Mouse (Mus musculus) forebrain, embryonic 10.5 days (tissue): ENCODE results near the gene Klc2. TPM values are rescaled to one million over a fixed set of nuclear protein-coding genes. Genes with fewer than 3 reads are reported as not detected.
"Not testable (repeated sequence)": the region's sequence is repeated elsewhere in the genome, so short reads cannot be mapped to it uniquely, and the experiment has no call there.

Source experiments
- DNase-seq: peaks from one replicate; pipeline ENCODE4 v3.0.0-alpha.2; 2017; ENCODE audit warnings: low spot score; ENCODE audit errors: extremely low spot score
- H3K27ac ChIP-seq: fragments of 300-500 bp; sonication (generic); 2 replicates; pipeline ENCODE4 v1.5.1; 2016; ENCODE audit warnings: mild to moderate bottlenecking
- H3K27me3 ChIP-seq: fragments of 300-500 bp; sonication (generic); 2 replicates; pipeline ENCODE4 v1.6.1; 2016; ENCODE audit warnings: mild to moderate bottlenecking; ENCODE audit not compliant: poor library complexity, severe bottlenecking
- H3K36me3 ChIP-seq: fragments of 300-500 bp; sonication (generic); replicated peaks from 2 replicates; pipeline ENCODE4 v1.6.1; 2016; ENCODE audit warnings: mild to moderate bottlenecking, moderate library complexity
- H3K4me1 ChIP-seq: fragments of 300-500 bp; sonication (generic); 2 replicates; pipeline ENCODE4 v1.6.1; 2016
- H3K4me3 ChIP-seq: fragments of 300-500 bp; sonication (generic); 2 replicates; pipeline ENCODE4 v1.5.1; 2016; ENCODE audit warnings: mild to moderate bottlenecking, moderate library complexity
- H3K9me3 ChIP-seq: fragments of 300-500 bp; sonication (generic); 2 replicates; pipeline ENCODE4 v1.6.1; 2016; ENCODE audit warnings: mild to moderate bottlenecking, moderate library complexity
- WGBS: fragments of 180-500 bp; shearing (Covaris S2); methylation state at CpG from one replicate; pipeline ENCODE4 v1.1.7; 2016; 5-methylcytosine and 5-hydroxymethylcytosine counted together
- polyA plus RNA-seq: library from polyadenylated mRNA; unstranded; fragments of >200 nt; fragmentation: Nextera tagmentation; extraction: Ambion mirVana; gene quantifications from 2 replicates; pipeline ENCODE4 v1.2.1, GENCODE M21; 2016

The Klc2 gene
- polyA plus RNA-seq, 1 experiment from 2014 or later = 27.5 TPM

- Histone ChIP-seq H3K4me3 (peak overlapping the region; percentile 70), H3K4me1 (peaks cover 71% of the 10 kb centered on the region), H3K27me3 (peaks cover 26% of the 10 kb centered on the region; the same call in 1 of the 2 replicates), H3K36me3 (peaks cover 49% of the 10 kb centered on the region), H3K27ac (no peak overlapping the region), H3K9me3 (no peaks in the 10 kb centered on the region)
- WGBS = 18% methylated on average over 9 of the region's 9 CpGs
- DNase-seq = no peak
Observed at GRCm38 (mm10) chr19:5095887-5096474, 22.4 kb downstream of the Klc2 start.

DNA sequence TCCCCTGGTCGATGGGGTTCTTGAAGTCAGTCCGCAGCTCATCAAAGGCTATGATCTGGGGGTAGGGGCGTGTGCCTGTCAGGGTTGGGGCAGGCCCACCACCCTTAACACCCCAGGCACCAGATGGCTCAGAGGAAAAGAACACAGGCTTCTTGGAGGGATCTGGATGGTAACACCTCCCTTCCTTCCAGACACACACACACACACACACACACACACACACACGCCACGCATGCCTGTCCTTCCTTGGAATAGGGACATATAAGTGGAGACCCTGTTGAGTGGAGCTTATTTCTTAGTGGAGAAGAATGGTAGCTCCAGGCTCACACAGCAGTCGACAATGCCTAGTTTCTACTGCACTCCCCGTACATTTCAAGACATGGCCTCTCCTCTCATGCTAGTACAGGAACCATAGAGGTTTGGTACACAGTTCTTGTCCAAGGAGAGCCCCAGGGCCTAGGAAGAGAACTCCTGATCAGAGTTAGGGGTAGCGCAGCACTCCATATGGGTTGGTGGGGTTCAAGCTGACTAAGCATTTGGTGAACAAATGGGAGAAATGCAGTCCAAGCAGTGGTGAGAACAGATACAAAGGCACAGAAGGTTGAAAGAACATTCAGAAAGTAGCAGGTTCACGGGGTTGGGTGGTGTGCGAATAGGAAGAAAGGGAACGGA lies 23.5 kb downstream of the Klc2 start:
- peak overlapping the region; percentile 9; the same call in 1 of the 2 replicates for H3K27ac ChIP-seq
- DNase-seq = no peak
- H3K9me3 ChIP-seq = no peaks in the 10 kb centered on the region
- peak overlapping the region; percentile 70 for H3K4me3 ChIP-seq
- WGBS = 53% methylated on average over 11 of the region's 11 CpGs
- peaks cover 66% of the 10 kb centered on the region for H3K4me1 ChIP-seq
- H3K36me3 ChIP-seq = peaks cover 47% of the 10 kb centered on the region
- peaks cover 26% of the 10 kb centered on the region; the same call in 1 of the 2 replicates for H3K27me3 ChIP-seq

- peak overlapping the region; percentile 70 for H3K4me3 ChIP-seq
- H3K27me3 ChIP-seq = peaks cover 26% of the 10 kb centered on the region; the same call in 1 of the 2 replicates
- DNase-seq = peak; percentile 97
- H3K4me1 ChIP-seq = peaks cover 65% of the 10 kb centered on the region
- peaks cover 45% of the 10 kb centered on the region for H3K36me3 ChIP-seq
- WGBS = under 1% methylated on average over 21 of the region's 21 CpGs
- no peaks in the 10 kb centered on the region for H3K9me3 ChIP-seq
- peak overlapping the region; percentile 9; the same call in 1 of the 2 replicates for H3K27ac ChIP-seq
Observed at GRCm38 (mm10) chr19:5094243-5094632, 24.1 kb downstream of the Klc2 start.

DNA sequence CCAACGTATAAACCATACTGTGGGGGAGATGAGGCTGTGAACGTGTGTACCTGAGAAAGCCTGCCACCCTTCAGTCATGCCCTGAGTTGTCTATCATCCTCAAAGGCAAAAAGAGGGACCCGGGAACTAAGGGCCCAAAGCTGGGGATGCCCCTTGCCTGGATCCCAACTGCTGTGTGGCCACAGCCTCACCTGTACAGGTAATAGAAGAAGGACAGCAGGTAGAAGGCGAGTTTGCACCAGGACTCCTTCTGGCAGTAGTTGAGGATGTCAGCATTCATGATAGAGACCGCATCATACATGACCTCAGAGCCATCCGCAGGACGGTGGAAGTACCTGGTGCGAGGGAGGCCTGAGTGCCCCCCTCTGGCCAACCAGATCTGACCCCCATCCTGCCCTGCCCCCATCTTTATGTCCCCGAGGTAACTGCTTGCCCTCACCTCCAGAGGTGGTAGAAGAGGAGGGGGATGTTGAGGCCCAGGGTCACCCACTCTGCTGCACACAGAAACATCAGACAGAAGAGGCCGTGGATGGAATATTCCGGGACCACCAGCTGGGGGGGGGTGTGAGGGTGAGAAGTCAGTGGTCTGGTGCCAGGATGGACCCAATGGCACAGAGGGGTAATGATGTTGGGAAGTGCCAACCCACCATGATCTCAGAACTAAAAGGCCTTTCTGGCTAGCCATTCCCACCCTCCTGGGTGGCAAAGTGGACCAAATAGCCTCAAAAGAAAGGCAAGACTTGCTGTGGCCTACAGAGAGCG lies 24.7 kb downstream of the Klc2 start:
- Histone ChIP-seq H3K4me1 (peaks cover 65% of the 10 kb centered on the region), H3K36me3 (peaks cover 42% of the 10 kb centered on the region), H3K4me3 (peak overlapping the region; percentile 70; the same call in 1 of the 2 replicates), H3K27ac (0 out of 2 replicates have a peak overlapping the region, but pooled peaks have one; percentile 9), H3K27me3 (peaks cover 26% of the 10 kb centered on the region; the same call in 1 of the 2 replicates), H3K9me3 (no peaks in the 10 kb centered on the region)
- DNase-seq = no peak
- WGBS = 74% methylated on average over 12 of the region's 12 CpGs

- DNase-seq = no peak
- WGBS = 90% methylated on average over 10 of the region's 10 CpGs
- H3K4me3 ChIP-seq = no peak overlapping the region
Observed at GRCm38 (mm10) chr19:5092083-5092482, 26.3 kb downstream of the Klc2 start.

GRCm38 (mm10) chr19:5089324-5089723 lies 29.0 kb downstream of the Klc2 start:
- H3K9me3 ChIP-seq = no peaks in the 10 kb centered on the region
- peak overlapping the region; percentile 90 for H3K4me3 ChIP-seq
- WGBS = 91% methylated on average over 4 of the region's 4 CpGs
- peaks cover 42% of the 10 kb centered on the region for H3K36me3 ChIP-seq
- H3K27ac ChIP-seq = no peak overlapping the region
- no peak for DNase-seq
- peaks cover 28% of the 10 kb centered on the region for H3K27me3 ChIP-seq
- peaks cover 46% of the 10 kb centered on the region for H3K4me1 ChIP-seq

More at GRCm38 (mm10) chr19:5092083-5092482, 26.3 kb downstream of the Klc2 start:
- Histone ChIP-seq H3K4me1 (peaks cover 60% of the 10 kb centered on the region), H3K27me3 (peaks cover 26% of the 10 kb centered on the region; the same call in 1 of the 2 replicates), H3K36me3 (peaks cover 42% of the 10 kb centered on the region), H3K9me3 (no peaks in the 10 kb centered on the region), H3K27ac (no peak overlapping the region)

GRCm38 (mm10) chr19:5087884-5088728 lies 30.3 kb downstream of the Klc2 start, which contains the start of gene Yif1a:
Yif1a (plus strand) TSS chr19:5088538.
- under 1% methylated on average over 58 of the region's 58 CpGs for WGBS
- H3K27ac ChIP-seq = peak within 1 kb of the TSS; percentile 83
- peaks cover 40% of the 10 kb centered on the region for H3K27me3 ChIP-seq

GRCm38 (mm10) chr19:5086533-5086932 lies 31.8 kb downstream of the Klc2 start:
- peaks cover 56% of the 10 kb centered on the region for H3K27me3 ChIP-seq
- WGBS = 63% methylated on average over 4 of the region's 4 CpGs
- H3K27ac ChIP-seq = not testable (repeated sequence)

More at GRCm38 (mm10) chr19:5087884-5088728, 30.3 kb downstream of the Klc2 start, which contains the start of gene Yif1a:
- H3K4me1 ChIP-seq = peaks cover 36% of the 10 kb centered on the region
- peak; percentile 93 for DNase-seq
- H3K9me3 ChIP-seq = no peaks in the 10 kb centered on the region
- H3K4me3 ChIP-seq = peak within 1 kb of the TSS; percentile 90
- peaks cover 34% of the 10 kb centered on the region for H3K36me3 ChIP-seq

DNA sequence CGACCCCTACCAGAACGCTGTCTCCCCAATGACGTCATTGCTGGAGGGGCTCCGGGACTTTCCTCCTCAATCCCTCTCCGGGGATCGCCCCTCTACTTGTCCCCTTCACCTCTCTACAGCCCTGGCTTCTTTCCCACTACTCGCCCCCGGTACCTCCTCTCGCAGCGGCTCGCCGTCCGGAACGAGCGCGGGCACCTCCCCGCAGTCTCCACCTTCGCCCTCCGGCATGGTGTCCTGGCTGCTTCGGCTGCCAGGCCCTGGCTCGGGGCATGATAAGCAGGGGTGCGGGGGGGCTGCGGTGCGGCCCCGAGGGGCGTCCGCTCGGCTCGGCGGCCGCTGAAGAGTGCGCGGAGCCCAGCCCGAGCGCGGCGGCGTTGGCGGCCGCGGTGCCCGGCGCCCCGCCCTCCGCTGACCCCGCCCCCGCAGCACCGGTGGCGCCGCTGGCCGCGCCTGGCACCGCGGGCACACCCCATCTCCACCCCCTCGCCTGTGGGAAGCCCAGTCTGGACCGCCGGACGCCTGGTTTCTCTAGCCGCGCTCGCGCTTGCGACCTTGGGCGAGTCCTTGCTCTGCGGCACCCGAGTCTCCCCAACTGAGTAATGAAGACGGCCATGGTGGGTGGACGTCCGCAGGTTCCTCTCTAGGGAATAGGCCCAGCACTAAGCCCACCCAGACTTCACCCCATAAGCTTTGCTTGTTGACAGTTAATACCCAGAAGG lies 33.1 kb downstream of the Klc2 start, which contains the start of gene Tmem151a:
TSS of gene Tmem151a (minus strand) at position 387 of the 719 bp plus-strand sequence.
- no peak within 1 kb of the TSS for H3K27ac ChIP-seq
- peaks cover 36% of the 10 kb centered on the region for H3K4me1 ChIP-seq
- peak within 1 kb of the TSS; percentile 58 for H3K4me3 ChIP-seq
- no peak for DNase-seq
- under 1% methylated on average over 69 of the region's 69 CpGs for WGBS
- peaks cover 68% of the 10 kb centered on the region for H3K27me3 ChIP-seq
- peaks cover 6% of the 10 kb centered on the region for H3K36me3 ChIP-seq
- no peaks in the 10 kb centered on the region for H3K9me3 ChIP-seq

More at GRCm38 (mm10) chr19:5086533-5086932, 31.8 kb downstream of the Klc2 start:
- not testable (repeated sequence) for H3K4me3 ChIP-seq, H3K9me3 ChIP-seq, DNase-seq
- peaks cover 18% of the 10 kb centered on the region for H3K36me3 ChIP-seq
- H3K4me1 ChIP-seq = peaks cover 36% of the 10 kb centered on the region

GRCm38 (mm10) chr19:5084834-5085144 lies 33.6 kb downstream of the Klc2 start:
- WGBS = 4% methylated on average over 15 of the region's 15 CpGs
- DNase-seq = no peak
- Histone ChIP-seq H3K9me3 (no peaks in the 10 kb centered on the region), H3K4me1 (peaks cover 36% of the 10 kb centered on the region), H3K27ac (no peak overlapping the region), H3K36me3 (peaks cover 3% of the 10 kb centered on the region), H3K4me3 (peak overlapping the region; percentile 58), H3K27me3 (peaks cover 74% of the 10 kb centered on the region)

GRCm38 (mm10) chr19:5083961-5084833 lies 34.2 kb downstream of the Klc2 start:
- H3K9me3 ChIP-seq = no peaks in the 10 kb centered on the region
- 66% methylated on average over 3 of the region's 3 CpGs for WGBS
- no peak for DNase-seq
- H3K27ac ChIP-seq = no peak overlapping the region
- no peaks in the 10 kb centered on the region for H3K36me3 ChIP-seq
- H3K4me3 ChIP-seq = peak overlapping the region; percentile 58
- H3K4me1 ChIP-seq = peaks cover 30% of the 10 kb centered on the region
- peaks cover 78% of the 10 kb centered on the region for H3K27me3 ChIP-seq
